Mouse (Mus musculus): Measurements from ENCODE around the gene Dynlrb1.
A peak's percentile ranks its signal among the peaks of the same experiment; 100 is the strongest.

DNA sequence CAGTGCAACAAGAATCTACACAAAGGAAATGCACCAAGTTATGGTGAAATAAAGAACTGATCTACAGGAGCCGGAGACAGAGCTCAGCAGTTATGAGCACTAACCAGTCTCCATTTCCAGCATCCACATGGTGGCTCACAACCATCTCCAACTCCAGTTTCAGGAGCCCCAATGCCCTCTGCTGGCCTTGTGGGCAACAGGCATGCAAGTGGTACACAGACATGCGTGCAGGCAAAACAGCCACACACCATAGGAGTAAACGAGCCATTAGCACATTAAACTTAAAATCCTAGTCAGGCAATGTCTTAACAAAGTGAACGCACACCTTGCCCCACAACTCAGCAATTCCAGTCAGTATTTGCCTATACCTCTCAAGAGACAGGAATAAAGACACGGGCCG is 35.6 kb downstream of the Dynlrb1 start:
- TF ChIP-seq CTCF (conservative IDR thresholded peaks at IDR 0.05 in 1 of 2, IDR thresholded peaks at IDR 0.05 in 1 of 2; ENCODE audit: low read depth in 2 of 2, low read length in 2 of 2): peak in 1 of 2 experiments; percentile 78; a peak in 2 of 4 replicates
- no peak for TF ChIP-seq MAZ (IDR thresholded peaks at IDR 0.05; ENCODE audit: low read depth, low read length)
- no peak for TF ChIP-seq MEF2A (IDR thresholded peaks at IDR 0.05; ENCODE audit: borderline replicate concordance, low read depth, low read length)
- no peak for TF ChIP-seq KAT2A (IDR thresholded peaks at IDR 0.05; ENCODE audit: insufficient replicate concordance, low read length)
- TF ChIP-seq USF2 (conservative IDR thresholded peaks at IDR 0.05; ENCODE audit: low read depth, low read length): no peak
- no peak for TF ChIP-seq ZKSCAN1 (IDR thresholded peaks at IDR 0.05; ENCODE audit: borderline replicate concordance, low read depth, low read length)
- TF ChIP-seq RCOR1 (conservative IDR thresholded peaks at IDR 0.05; ENCODE audit: low read depth, low read length): no peak
- no peak for TF ChIP-seq POLR2AphosphoS2 (IDR thresholded peaks at IDR 0.05; ENCODE audit: low read depth, low read length)
- TF ChIP-seq EP300 (IDR thresholded peaks at IDR 0.05; ENCODE audit: low read length): no peak
